Mouse (Mus musculus): ENCODE measurements at regions not wholly inside any gene's neighbourhood (a gene's known extent, or its start where the extent isn't known, plus 50 kb on each side); places are given as distances from the start of the nearest gene placed in this dataset.
"Not testable (repeated sequence)": the region's sequence is repeated elsewhere in the genome, so short reads cannot be mapped to it uniquely, and the experiment has no call there.

- TF ChIP-seq POLR2A (IDR thresholded peaks at IDR 0.05; ENCODE audit: borderline replicate concordance, extremely low read depth, insufficient read depth, insufficient read length, poor library complexity, severe bottlenecking): no peak
- TF ChIP-seq CTCF (IDR thresholded peaks at IDR 0.05; ENCODE audit: borderline replicate concordance, extremely low read depth, insufficient read depth, insufficient read length): no peak
- DNase-seq (ENCODE audit: low read depth): peak; percentile 13
Measured at GRCm38 (mm10) chr6:84313797-84314196, 279.9 kb downstream of the Cyp26b1 start.

GRCm38 (mm10) chr6:84310635-84311241 lies 283.0 kb downstream of the Cyp26b1 start:
- TF ChIP-seq CTCF (IDR thresholded peaks at IDR 0.05; ENCODE audit: borderline replicate concordance, extremely low read depth, insufficient read depth, insufficient read length) (no peak), POLR2A (IDR thresholded peaks at IDR 0.05; ENCODE audit: borderline replicate concordance, extremely low read depth, insufficient read depth, insufficient read length, poor library complexity, severe bottlenecking) (no peak)
- DNase-seq (ENCODE audit: low read depth): no peak

- DNase-seq (ENCODE audit: low read depth): no peak
- TF ChIP-seq CTCF (IDR thresholded peaks at IDR 0.05; ENCODE audit: borderline replicate concordance, extremely low read depth, insufficient read depth, insufficient read length): no peak
- TF ChIP-seq POLR2A (IDR thresholded peaks at IDR 0.05; ENCODE audit: borderline replicate concordance, extremely low read depth, insufficient read depth, insufficient read length, poor library complexity, severe bottlenecking): no peak
Measured at GRCm38 (mm10) chr6:84307556-84307955, 286.2 kb downstream of the Cyp26b1 start.

GRCm38 (mm10) chr6:84306585-84306984 lies 287.1 kb downstream of the Cyp26b1 start:
- peak; percentile 11 for DNase-seq (ENCODE audit: low read depth)
- no peak for TF ChIP-seq POLR2A (IDR thresholded peaks at IDR 0.05; ENCODE audit: borderline replicate concordance, extremely low read depth, insufficient read depth, insufficient read length, poor library complexity, severe bottlenecking)
- TF ChIP-seq CTCF (IDR thresholded peaks at IDR 0.05; ENCODE audit: borderline replicate concordance, extremely low read depth, insufficient read depth, insufficient read length): no peak

GRCm38 (mm10) chr6:84305093-84305492 lies 288.6 kb downstream of the Cyp26b1 start:
- DNase-seq (ENCODE audit: low read depth): no peak
- TF ChIP-seq CTCF (IDR thresholded peaks at IDR 0.05; ENCODE audit: borderline replicate concordance, extremely low read depth, insufficient read depth, insufficient read length) (no peak), POLR2A (IDR thresholded peaks at IDR 0.05; ENCODE audit: borderline replicate concordance, extremely low read depth, insufficient read depth, insufficient read length, poor library complexity, severe bottlenecking) (no peak)

GRCm38 (mm10) chr6:84302916-84303315 lies 290.8 kb downstream of the Cyp26b1 start:
- DNase-seq (ENCODE audit: low read depth): not testable (repeated sequence)

- TF ChIP-seq CTCF (IDR thresholded peaks at IDR 0.05; ENCODE audit: borderline replicate concordance, extremely low read depth, insufficient read depth, insufficient read length): no peak
- TF ChIP-seq POLR2A (IDR thresholded peaks at IDR 0.05; ENCODE audit: borderline replicate concordance, extremely low read depth, insufficient read depth, insufficient read length, poor library complexity, severe bottlenecking): no peak
Measured at GRCm38 (mm10) chr6:84299936-84300335, 291.5 kb downstream of the Dysf start.

GRCm38 (mm10) chr6:84299146-84299545 lies 290.8 kb downstream of the Dysf start:
- TF ChIP-seq POLR2A (IDR thresholded peaks at IDR 0.05; ENCODE audit: borderline replicate concordance, extremely low read depth, insufficient read depth, insufficient read length, poor library complexity, severe bottlenecking): no peak

More at GRCm38 (mm10) chr6:84299936-84300335, 291.5 kb downstream of the Dysf start:
- DNase-seq (ENCODE audit: low read depth): no peak

GRCm38 (mm10) chr6:84273907-84274306 lies 265.5 kb downstream of the Dysf start:
- DNase-seq (ENCODE audit: low read depth): peak; percentile 19

More at GRCm38 (mm10) chr6:84299146-84299545, 290.8 kb downstream of the Dysf start:
- DNase-seq (ENCODE audit: low read depth): no peak

- DNase-seq (ENCODE audit: low read depth): peak; percentile 90
- peak; percentile 23; the same call in 1 of the 2 replicates for TF ChIP-seq CTCF (IDR thresholded peaks at IDR 0.05; ENCODE audit: borderline replicate concordance, extremely low read depth, insufficient read depth, insufficient read length)
- TF ChIP-seq POLR2A (IDR thresholded peaks at IDR 0.05; ENCODE audit: borderline replicate concordance, extremely low read depth, insufficient read depth, insufficient read length, poor library complexity, severe bottlenecking): no peak
Measured at GRCm38 (mm10) chr6:84272520-84273311, 264.3 kb downstream of the Dysf start.

GRCm38 (mm10) chr6:84271966-84272365 lies 263.6 kb downstream of the Dysf start:
- no peak for TF ChIP-seq CTCF (IDR thresholded peaks at IDR 0.05; ENCODE audit: borderline replicate concordance, extremely low read depth, insufficient read depth, insufficient read length)
- no peak for DNase-seq (ENCODE audit: low read depth)

GRCm38 (mm10) chr6:84271441-84271840 lies 263.1 kb downstream of the Dysf start:
- no peak for DNase-seq (ENCODE audit: low read depth)
- TF ChIP-seq POLR2A (IDR thresholded peaks at IDR 0.05; ENCODE audit: borderline replicate concordance, extremely low read depth, insufficient read depth, insufficient read length, poor library complexity, severe bottlenecking) (no peak), CTCF (IDR thresholded peaks at IDR 0.05; ENCODE audit: borderline replicate concordance, extremely low read depth, insufficient read depth, insufficient read length) (no peak)
